Mouse (Mus musculus) CD8-positive naive resting alpha-beta T cell, adult 2 months (primary cell): ENCODE data around the gene Fev.
A peak's percentile ranks its signal among the peaks of the same experiment; 100 is the strongest.

ENCODE experiments used
- DNase-seq, 2 experiments: peaks; one replicate each; pipeline ENCODE4 v3.0.0; 2022; ENCODE audit warnings: low read depth in 2 of 2, low spot score in 2 of 2

Gene Fev

GRCm38 (mm10) chr1:74880785-74881360, 4.3 kb downstream of the Fev start:
- peak; percentile 24 to 27 for DNase-seq

- no peak for DNase-seq
Measured at GRCm38 (mm10) chr1:74877199-74877598, 8.0 kb downstream of the Fev start.

GRCm38 (mm10) chr1:74872218-74872617, 13.0 kb downstream of the Fev start:
- no peak for DNase-seq

GRCm38 (mm10) chr1:74861783-74862182, 23.4 kb downstream of the Fev start:
- DNase-seq: no peak

GRCm38 (mm10) chr1:74859223-74859984, 25.8 kb downstream of the Fev start:
- DNase-seq: no peak

GRCm38 (mm10) chr1:74858805-74859204, 26.4 kb downstream of the Fev start:
- DNase-seq: no peak

GRCm38 (mm10) chr1:74858171-74858719, 27.0 kb downstream of the Fev start:
- no peak for DNase-seq

GRCm38 (mm10) chr1:74857677-74858076, 27.5 kb downstream of the Fev start:
- DNase-seq: no peak

GRCm38 (mm10) chr1:74857201-74857600, 28.0 kb downstream of the Fev start:
- no peak for DNase-seq

GRCm38 (mm10) chr1:74856791-74857190, 28.4 kb downstream of the Fev start:
- DNase-seq: no peak

GRCm38 (mm10) chr1:74856439-74856720, 28.8 kb downstream of the Fev start:
- DNase-seq: no peak

GRCm38 (mm10) chr1:74855651-74856438, 29.4 kb downstream of the Fev start:
- DNase-seq: no peak

GRCm38 (mm10) chr1:74855156-74855555, 30.1 kb downstream of the Fev start:
- DNase-seq: no peak

GRCm38 (mm10) chr1:74854306-74855056, 30.7 kb downstream of the Fev start, which contains the start of gene Cdk5r2:
Gene Cdk5r2 (plus strand): TSS chr1:74854934.
- DNase-seq: peak; percentile 26 to 33

- DNase-seq: no peak
Measured at GRCm38 (mm10) chr1:74851001-74851775, 34.0 kb downstream of the Fev start.

- DNase-seq: no peak
Measured at GRCm38 (mm10) chr1:74850251-74850650, 35.0 kb downstream of the Fev start.

GRCm38 (mm10) chr1:74848946-74849345, 36.3 kb downstream of the Fev start:
- no peak for DNase-seq

GRCm38 (mm10) chr1:74846341-74846740, 38.9 kb downstream of the Fev start:
- DNase-seq: no peak

- no peak for DNase-seq
Measured at GRCm38 (mm10) chr1:74843090-74843489, 42.1 kb downstream of the Fev start.

- DNase-seq: no peak
Measured at GRCm38 (mm10) chr1:74833255-74833654, 52.0 kb downstream of the Fev start.
